Mouse (Mus musculus) erythroblast, adult 5-6 weeks (primary cell): ENCODE results near the gene Boc. TPM values are rescaled to one million over a fixed set of nuclear protein-coding genes. Genes with fewer than 3 reads are reported as not detected.

Experiments
- ATAC-seq: replicated peaks from 2 replicates; pipeline ENCODE4 v1.8.0; 2016; ENCODE audit warnings: moderate number of reproducible peaks, mild to moderate bottlenecking, moderate TSS enrichment, inconsistent platforms; ENCODE audit not compliant: poor library complexity, low FRiP score, severe bottlenecking
- total RNA-seq, 2 experiments: library from RNA; stranded (forward) in 1 of 2; stranded (reverse) in 1 of 2; fragments of 150-400 nt in 1 of 2; fragments of 200-764, 138-1000 nt in 1 of 2; gene quantifications; 2 replicates each; pipeline versions ENCODE4 v1.2.3 to v1.2.4; 2015 to 2017; ENCODE audit warnings: low replicate concordance in 2 of 2

The Boc gene
- total RNA-seq, 2 experiments from 2014 or later = not detected

- no peak for ATAC-seq
Observed at GRCm38 (mm10) chr16:44555791-44556709, 2.6 kb downstream of the Boc start.

- no peak for ATAC-seq
Observed at GRCm38 (mm10) chr16:44553861-44554260, 4.8 kb downstream of the Boc start.

GRCm38 (mm10) chr16:44552726-44553125 lies 6.0 kb downstream of the Boc start:
- no peak for ATAC-seq

- no peak for ATAC-seq
Observed at GRCm38 (mm10) chr16:44552036-44552435, 6.7 kb downstream of the Boc start.

- no peak for ATAC-seq
Observed at GRCm38 (mm10) chr16:44551491-44551890, 7.2 kb downstream of the Boc start.

GRCm38 (mm10) chr16:44550843-44551242 lies 7.9 kb downstream of the Boc start:
- no peak for ATAC-seq

GRCm38 (mm10) chr16:44549867-44550679 lies 8.6 kb downstream of the Boc start:
- ATAC-seq = no peak

GRCm38 (mm10) chr16:44549381-44549780 lies 9.3 kb downstream of the Boc start:
- ATAC-seq = no peak

- ATAC-seq = no peak
Observed at GRCm38 (mm10) chr16:44547976-44548375, 10.7 kb downstream of the Boc start.

- no peak for ATAC-seq
Observed at GRCm38 (mm10) chr16:44546831-44547230, 11.9 kb downstream of the Boc start.

- ATAC-seq = no peak
Observed at GRCm38 (mm10) chr16:44545939-44546338, 12.8 kb downstream of the Boc start.

- ATAC-seq = no peak
Observed at GRCm38 (mm10) chr16:44545153-44545552, 13.5 kb downstream of the Boc start.

GRCm38 (mm10) chr16:44543098-44543497 lies 15.6 kb downstream of the Boc start:
- no peak for ATAC-seq

GRCm38 (mm10) chr16:44542029-44542690 lies 16.5 kb downstream of the Boc start:
- no peak for ATAC-seq

- no peak for ATAC-seq
Observed at GRCm38 (mm10) chr16:44539611-44540010, 19.1 kb downstream of the Boc start.

- ATAC-seq = no peak
Observed at GRCm38 (mm10) chr16:44538401-44539395, 20.0 kb downstream of the Boc start.

GRCm38 (mm10) chr16:44534122-44534521 lies 24.6 kb downstream of the Boc start:
- ATAC-seq = no peak

- no peak for ATAC-seq
Observed at GRCm38 (mm10) chr16:44533522-44533921, 25.2 kb downstream of the Boc start.

- ATAC-seq = no peak
Observed at GRCm38 (mm10) chr16:44532851-44533250, 25.8 kb downstream of the Boc start.
